Mouse (Mus musculus) v-Abl transformed pro-B cells (cell line): ENCODE results near the gene Blzf1.

Experiments
- in situ Hi-C, 2 experiments: fragments of 400-800 bp; cut with MboI; formaldehyde crosslinking; loops; one replicate each; pipeline ENCODE4 v1.15.1; 2025; ENCODE audit not compliant: unreplicated experiment in 2 of 2

The Blzf1 gene

DNA sequence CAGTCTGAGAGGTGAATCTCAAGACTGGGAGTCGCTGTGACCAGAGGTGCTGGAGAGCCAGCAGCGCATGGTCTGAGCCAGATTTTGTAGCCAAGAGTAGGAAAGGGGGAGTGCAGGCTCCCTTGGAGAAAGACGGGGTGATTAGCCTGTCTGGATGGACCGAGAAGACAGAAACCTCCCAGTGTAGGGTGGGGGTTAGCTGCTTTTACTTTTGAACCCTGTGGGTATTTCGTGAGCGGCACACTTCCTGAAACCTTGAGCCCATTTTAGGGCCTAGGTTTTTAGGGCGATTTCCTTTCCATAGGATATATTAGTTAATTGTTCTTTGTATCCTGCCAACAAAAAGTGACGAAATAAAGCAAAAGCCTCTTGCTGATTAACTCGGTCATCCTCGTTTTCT lies 59.3 kb downstream of the Blzf1 start:
- in situ Hi-C loops, result no loop called here

DNA sequence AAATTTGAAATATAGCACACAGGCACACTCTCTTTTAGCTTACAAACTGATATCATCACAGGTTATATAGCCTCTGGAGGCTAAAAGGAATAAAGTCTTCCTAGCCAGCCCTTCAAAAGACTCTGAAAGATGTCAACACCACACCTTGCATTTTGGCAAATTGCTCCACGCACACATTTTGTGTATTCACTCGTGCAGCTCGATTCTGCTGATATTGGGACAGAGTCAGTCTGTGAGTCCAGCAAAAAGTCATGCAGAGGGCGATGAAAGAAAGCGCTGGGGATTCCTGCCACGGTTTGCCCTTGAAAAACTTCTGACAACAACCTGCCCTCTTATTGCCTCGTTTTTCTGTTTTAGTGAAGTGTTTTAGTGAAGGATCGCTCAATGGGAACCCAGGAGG lies 59.8 kb downstream of the Blzf1 start:
- in situ Hi-C loops, result no loop called here

DNA sequence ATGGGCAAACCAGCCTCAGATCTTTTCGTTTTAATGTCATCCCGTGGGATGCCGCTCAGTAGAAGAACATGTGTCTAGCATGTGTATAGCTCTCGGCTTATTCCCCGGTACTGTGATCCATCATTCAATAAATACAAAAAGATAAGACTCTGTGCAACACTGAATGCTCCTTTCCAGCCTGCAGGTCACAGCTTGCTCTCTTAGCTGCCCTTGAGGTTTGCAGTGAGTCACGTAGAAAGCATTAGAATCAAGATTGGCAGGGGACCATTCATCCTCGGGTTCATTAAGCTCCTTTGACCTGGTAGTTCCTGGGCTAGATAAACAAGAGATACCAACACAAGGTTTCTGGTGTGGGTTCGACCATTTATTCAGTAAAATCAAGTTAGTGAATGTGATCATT lies 64.5 kb downstream of the Blzf1 start:
- in situ Hi-C loops, result no loop called here

DNA sequence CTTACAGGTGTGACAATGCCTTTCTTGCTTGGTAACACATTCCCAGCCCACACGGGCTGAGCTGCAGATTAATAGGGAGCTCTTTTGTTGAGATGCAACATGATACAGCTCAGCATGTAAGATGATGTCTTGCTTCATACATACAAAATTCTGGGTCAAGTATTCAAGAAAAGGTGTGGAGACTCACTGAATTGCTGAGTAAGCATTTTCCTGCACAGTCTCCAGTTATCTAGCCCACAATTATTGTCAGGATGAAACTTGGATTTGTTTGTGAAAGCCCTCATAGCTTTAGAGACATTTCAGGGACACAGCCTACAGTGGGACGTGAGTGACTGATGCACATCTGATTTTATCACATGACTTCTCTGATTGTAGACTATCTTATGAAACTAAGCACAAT lies 65.8 kb downstream of the Blzf1 start:
- in situ Hi-C loops, result no loop called here
